Mouse (Mus musculus) brown adipose tissue, adult 24 weeks (tissue): ENCODE results near the gene Npb. TPM values are rescaled to one million over a fixed set of nuclear protein-coding genes. Genes with fewer than 3 reads are reported as not detected.

Experiments
- H3K27ac ChIP-seq: fragments of 200-500 bp; replicated peaks from 2 replicates; pipeline ENCODE4 v1.5.1; 2012; ENCODE audit warnings: low read depth, mild to moderate bottlenecking, low read length
- H3K4me1 ChIP-seq: fragments of 200-500 bp; 2 replicates; pipeline ENCODE4 v1.6.1; 2012; ENCODE audit warnings: low read length, mixed read lengths; ENCODE audit not compliant: control insufficient read depth, insufficient read depth, insufficient read length
- H3K4me3 ChIP-seq: fragments of 200-500 bp; 2 replicates; pipeline ENCODE4 v1.5.1; 2012; ENCODE audit warnings: low read depth, mild to moderate bottlenecking, low read length, moderate library complexity; ENCODE audit not compliant: insufficient read depth
- polyA plus RNA-seq: library from polyadenylated mRNA; stranded (reverse); fragments of >200 nt; gene quantifications from 2 replicates; pipeline ENCODE4 v1.2.4, GENCODE M21; 2012; ENCODE audit not compliant: missing spikeins, insufficient read depth, insufficient read length

The Npb gene
- polyA plus RNA-seq, 1 experiment: not detected

DNA sequence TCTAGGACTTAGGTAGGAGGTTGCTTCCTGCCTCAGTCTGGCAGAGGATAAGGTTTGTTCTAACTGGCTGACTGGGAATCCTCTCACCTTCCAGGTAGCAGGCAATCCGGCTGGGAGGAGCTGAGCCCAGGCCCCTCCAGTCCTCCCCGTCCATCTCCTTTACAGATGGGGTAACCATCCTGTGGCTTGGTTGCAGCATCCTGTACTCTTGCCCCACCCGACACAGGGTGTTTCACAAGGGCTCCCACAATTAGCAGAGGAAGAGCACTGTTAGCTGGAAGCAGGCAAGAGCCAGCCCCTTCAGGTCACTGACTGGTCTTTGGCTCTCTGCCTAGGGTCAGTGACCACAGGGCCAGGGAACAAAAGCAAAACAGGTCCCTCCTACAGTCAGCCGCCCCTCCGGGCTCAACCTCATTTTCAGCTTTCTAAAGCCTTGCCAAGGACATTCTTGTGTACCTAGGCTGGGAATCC is 22.2 kb downstream of the Npb start:
- Histone ChIP-seq H3K4me1 (peaks cover 31% of the 10 kb centered on the region), H3K4me3 (peak overlapping the region; percentile 3), H3K27ac (peak overlapping the region; percentile 41)

DNA sequence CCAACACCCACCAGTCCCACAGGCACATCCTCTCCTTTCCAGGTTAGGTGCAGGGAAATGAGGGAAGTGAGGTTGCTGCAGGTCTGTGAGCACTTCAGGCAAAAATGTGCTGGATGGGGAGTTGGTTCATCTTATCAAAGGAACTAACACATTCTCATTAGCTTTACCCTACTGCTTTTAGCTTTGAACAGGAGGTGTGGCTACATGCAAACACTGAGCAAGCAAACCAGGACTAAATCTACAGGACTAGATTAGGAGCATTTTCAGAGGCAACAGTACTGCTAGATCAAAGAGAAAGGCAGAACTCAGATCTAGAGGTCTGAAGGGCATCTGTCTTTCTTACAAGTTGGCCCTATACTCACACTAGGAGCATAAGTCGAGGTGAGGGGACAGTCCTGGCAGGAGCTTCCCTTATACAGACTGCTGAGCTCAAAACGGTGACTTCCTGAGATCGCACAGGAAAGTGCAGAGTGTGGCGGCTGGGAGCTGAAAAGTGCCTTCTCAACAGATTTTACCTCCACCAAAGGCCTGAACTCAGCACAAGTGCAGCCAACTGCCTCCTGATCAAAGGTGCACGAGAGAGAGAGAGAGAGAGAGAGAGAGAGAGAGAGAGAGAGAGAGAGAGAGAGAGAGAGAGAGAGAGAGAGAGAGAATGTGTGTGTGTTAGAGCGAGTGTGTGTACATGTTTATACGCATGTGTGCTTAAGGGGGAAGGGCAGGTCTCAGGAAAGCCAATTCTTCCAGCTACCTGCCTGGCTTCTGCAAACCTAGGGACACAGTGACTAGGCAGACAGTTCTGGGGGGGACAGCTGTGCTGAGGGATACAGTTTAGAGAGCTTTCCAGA is 22.8 kb downstream of the Npb start:
- peak overlapping the region; percentile 10; the same call in 1 of the 2 replicates for H3K27ac ChIP-seq
- H3K4me1 ChIP-seq: peaks cover 31% of the 10 kb centered on the region
- H3K4me3 ChIP-seq: no peak overlapping the region

DNA sequence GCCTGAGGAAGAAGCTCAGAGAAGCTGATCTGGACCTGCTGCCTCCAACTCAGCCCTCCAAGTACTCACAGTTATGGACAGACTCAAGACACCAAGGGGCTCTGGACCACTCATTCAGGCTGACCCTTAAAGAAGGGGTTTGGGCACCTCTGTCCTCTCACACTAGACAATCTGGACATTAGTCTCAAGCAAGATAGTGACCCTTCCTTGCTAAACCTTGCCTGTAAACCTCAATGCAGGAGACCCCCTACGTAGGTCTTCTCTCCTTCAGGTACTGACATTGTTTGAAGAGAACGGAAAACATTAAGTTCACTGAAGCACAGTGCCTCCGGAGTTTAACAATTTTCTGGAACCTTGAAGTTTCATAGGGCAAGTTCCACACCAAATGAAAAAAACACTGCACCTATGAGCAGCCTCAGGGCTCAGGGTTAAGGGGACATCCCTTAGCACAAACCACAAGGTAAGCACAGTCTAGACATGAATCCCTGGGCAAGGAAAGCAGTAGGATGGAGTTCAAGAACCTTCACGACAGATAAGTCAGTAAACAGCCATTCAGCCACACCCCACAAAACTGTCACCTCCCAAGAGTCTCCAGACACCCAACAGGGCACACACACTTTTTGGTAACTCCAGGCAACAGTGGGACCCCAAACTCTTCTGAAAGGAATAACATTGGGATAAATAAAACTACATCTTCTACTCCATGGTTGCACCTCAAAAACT is 23.6 kb downstream of the Npb start:
- no peak overlapping the region; the same call in 1 of the 2 replicates for H3K27ac ChIP-seq
- peak overlapping the region; percentile 97 for H3K4me3 ChIP-seq
- H3K4me1 ChIP-seq: peaks cover 31% of the 10 kb centered on the region

DNA sequence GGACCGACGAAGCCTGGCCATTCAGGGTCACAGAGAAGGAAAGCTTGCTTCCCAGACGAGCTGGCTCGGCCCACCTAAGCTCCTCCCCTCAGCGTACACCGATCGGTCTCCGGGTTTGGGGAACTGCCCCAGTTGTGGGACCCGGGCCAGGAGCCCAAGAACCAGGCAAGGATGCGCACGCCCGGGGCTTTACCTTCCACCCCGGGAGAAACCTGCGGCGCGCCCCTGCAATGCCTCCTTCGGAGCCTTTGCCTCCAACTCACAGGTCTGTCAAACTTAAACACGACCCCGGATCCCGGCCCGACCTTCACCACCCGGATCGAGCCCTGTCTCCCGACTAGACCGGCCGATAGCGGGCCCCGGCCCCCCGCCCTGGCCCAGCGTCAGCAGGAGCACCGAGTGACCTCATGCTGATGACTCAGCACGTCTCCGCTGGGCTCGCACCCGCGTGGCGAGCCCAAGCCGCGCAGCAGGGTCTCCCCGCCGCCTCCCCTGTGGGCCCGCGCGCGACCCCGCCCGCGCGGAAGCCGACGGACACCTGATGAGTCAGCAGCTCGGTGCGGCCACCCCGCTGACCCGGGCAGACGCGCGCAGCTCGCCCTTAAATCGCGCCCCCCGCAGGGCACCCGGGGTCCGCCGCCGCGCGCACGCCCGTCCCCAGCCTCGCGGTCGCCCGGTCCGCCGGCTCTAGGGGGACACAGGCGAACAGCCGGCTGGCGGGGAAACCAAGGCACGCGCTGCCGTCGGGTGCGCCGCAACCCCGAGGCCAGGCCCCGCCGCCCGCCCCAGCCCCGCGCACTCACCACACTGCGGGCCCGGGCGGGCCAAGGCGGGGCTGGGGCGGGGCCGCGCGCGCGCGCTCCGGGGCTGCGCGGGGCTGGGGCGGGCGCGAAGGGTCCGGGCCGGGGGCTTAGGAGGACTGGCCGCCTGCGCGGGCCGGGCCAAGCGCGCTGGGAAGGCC is 24.6 kb downstream of the Npb start:
- Histone ChIP-seq H3K27ac (peak overlapping the region; percentile 76), H3K4me3 (peak overlapping the region; percentile 97), H3K4me1 (peaks cover 31% of the 10 kb centered on the region)

DNA sequence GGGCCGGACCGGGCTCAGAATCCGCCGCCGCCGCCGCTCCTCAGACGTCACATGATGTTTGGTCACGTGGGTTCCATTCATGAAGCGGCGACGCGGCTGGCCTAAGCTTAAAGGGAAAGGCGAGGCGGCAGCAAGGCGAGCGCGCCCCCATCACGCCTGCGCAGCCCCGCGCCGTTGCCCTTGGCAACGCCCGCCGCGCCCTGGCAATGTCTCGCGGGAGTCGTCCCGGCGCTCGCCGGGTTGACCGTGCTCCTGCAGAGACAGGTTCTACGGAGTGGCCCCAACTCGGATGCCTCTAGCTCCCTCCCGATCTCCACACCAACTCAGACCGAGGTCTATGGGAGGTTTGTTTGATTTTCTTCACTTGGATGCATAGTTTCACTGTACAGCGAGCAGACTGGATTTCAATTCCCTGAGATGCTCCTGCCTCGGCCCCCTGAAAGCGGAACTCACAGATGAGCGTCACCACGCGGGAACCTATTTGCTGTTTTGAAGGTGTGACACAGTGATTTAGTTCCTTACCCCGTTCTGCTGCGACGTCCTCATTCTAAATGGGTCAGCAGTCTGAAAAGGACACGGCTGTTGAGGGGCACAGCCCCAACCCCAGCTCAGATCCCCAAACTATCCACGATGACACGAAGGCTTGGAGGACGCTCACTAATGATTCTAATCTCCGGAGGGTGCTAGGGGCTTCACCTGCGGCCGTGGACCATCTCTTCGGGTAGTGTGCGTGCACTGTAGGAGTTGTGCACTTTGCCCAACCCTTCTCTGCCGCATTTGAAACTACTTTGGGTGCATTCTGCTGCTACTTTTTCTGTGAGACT is 25.5 kb downstream of the Npb start, which contains the start of gene Mafg:
TSS of gene Mafg (minus strand) at position 81 of the 824 bp plus-strand sequence.
- Histone ChIP-seq H3K4me3 (peak within 1 kb of the TSS; percentile 97), H3K27ac (peak within 1 kb of the TSS; percentile 76), H3K4me1 (peaks cover 31% of the 10 kb centered on the region)

DNA sequence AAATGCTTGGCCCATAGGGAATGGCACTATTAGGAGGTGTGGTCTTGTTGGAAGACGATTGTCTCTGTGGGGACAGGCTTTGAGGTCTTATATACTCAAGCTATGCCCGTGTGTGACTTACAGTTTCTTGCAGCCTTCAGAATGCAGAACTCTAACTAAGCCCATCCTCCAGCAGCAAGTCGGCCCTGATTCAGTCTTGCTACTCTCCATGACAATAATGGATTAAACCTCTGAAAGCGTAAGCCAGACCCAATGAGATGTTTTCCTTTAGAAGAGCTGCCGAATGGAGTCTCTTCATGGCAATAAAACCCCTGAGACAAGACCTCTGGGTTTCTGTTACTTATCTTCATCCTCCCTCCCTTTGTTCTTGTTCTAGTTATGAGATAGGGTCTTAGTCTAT is 26.5 kb downstream of the Npb start:
- peaks cover 23% of the 10 kb centered on the region for H3K4me1 ChIP-seq
- H3K27ac ChIP-seq: no peak overlapping the region
- no peak overlapping the region for H3K4me3 ChIP-seq

DNA sequence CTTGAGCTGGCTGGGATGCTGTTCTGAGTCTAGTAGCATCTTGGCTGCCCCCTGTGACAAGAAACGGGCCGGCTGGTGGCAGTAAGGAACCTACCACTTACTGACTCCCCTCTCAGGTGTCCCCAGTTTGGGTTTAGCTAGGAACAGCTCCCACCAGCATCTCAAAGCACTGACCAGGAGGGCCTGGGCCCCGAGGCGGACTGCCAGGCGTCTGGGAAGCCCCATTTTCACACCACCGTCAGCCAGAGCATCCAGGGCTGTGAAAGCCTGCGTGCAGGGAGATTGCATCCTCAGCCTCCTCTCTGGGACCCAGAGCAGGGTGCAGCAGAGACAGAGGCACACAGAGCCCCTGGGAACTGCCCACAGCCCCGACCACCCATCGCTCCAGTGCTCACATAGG is 33.0 kb downstream of the Npb start:
- Histone ChIP-seq H3K4me3 (no peak overlapping the region), H3K27ac (no peak overlapping the region), H3K4me1 (no peaks in the 10 kb centered on the region)

DNA sequence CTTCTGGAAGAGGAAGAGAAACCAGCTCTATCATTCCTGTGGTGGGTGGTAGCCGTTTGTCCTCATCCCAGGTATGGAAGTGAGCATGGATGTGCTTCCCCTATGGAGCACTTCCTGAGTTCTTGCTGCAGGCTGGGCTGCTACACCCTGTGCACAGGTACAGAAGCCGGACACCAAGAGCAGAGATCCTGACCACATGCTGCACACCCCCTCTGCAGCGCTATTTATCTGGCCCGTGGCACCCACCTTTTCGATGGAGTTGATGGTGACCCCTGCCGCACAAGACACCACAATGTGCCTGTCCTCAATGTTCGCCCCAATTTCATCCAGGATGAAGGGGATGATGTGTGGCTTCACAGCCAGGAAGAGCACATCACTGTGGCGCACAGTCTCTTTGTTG is 33.6 kb downstream of the Npb start:
- Histone ChIP-seq H3K27ac (no peak overlapping the region), H3K4me3 (no peak overlapping the region)

DNA sequence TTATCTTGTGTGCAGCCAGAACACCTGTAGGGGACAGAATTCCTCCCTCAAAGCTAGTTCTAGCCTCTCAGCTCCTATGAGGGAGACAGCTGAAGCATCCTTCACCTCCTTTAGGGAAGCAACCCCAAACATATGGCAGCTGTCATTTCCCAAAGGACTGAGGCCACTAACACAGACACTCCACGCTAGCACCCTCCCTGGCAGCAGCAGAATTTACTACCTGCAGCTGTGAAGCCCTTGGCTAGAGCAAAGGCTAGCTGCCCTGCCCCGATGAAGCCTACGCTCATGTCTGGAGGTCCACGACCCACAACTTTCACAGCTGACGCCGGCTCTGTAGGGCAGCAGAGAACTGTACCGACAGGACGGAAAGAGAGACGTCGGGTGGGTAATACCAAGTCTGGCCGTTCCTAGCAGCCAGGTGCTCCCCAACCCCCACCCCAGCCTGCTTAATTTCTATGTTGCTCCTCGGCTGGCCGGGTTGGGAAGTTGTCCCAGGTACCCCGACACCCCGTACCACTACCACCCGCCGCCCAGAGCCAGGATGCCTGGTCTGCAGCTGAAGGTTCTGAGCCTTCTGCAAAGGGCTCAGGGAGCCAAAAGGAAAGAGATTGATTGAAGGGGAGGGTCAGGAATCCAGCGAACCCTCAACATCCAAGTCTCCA is 34.8 kb downstream of the Npb start:
- Histone ChIP-seq H3K27ac (no peak overlapping the region), H3K4me1 (peaks cover 2% of the 10 kb centered on the region), H3K4me3 (peak overlapping the region; percentile 66)

More for the DNA sequence above, 33.6 kb downstream of the Npb start:
- no peaks in the 10 kb centered on the region for H3K4me1 ChIP-seq

DNA sequence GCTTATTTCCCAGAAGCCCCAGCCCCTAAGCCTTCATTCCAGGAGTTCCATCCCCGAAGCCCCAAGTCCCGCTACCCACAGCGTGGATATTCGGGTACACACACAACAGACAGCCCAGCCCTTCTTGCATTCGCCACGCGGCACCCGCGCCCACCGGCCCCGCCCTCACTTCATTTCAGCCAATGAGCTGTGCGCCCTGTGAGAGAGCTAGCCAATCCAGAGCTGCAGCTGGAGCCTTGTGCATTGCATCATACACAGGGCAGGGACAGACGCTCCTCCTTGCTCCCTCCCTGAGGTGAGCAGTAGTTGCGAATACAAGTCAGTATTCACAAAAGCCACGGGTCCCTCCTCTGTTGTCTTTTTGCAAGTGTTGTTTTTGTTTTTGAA is 35.3 kb downstream of the Npb start, which contains the start of gene Pycr1:
TSS of gene Pycr1 (minus strand) at position 169 of the 387 bp plus-strand sequence.
- no peak within 1 kb of the TSS for H3K27ac ChIP-seq
- peaks cover 4% of the 10 kb centered on the region for H3K4me1 ChIP-seq
- H3K4me3 ChIP-seq: peak within 1 kb of the TSS; percentile 66

DNA sequence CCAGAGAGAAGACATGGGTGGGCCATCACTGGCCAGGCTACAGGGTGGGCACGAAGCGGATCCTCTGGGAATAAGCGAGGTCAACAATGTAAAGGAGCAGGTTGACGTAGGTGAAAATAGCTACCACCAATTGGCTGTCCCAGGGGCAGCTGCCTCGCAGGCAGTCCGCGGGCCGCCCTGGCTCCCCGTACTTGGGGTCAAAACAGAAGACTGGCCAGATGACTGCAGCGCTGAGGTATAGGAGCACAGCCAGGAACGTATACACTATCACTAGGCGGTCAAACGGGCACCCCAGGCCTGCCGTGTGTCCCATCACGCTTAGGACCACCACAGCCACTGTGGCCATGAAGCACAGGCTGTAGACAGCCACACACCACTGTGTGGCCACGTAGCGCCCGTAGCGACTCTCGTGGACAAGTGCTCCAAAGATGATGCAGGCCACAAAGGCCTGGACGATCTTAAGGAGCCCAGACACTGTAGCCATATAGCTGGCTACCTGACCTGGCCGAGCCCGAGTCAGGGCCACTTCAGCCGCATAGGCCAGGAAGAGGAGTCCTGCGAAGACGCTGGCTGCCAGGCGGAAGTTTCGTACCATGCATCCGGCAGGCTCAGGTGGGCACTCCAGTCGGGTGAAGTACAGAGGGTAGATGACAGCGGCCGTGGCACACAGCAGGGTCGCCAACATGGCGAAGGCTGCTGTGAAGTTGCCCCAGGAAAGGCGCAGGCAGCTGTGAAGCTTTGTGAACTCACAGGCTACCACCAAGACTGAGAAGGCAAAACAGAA is 39.0 kb downstream of the Npb start:
- H3K4me3 ChIP-seq: peak overlapping the region; percentile 35; the same call in 1 of the 2 replicates
- peaks cover 4% of the 10 kb centered on the region for H3K4me1 ChIP-seq
- H3K27ac ChIP-seq: no peak overlapping the region

DNA sequence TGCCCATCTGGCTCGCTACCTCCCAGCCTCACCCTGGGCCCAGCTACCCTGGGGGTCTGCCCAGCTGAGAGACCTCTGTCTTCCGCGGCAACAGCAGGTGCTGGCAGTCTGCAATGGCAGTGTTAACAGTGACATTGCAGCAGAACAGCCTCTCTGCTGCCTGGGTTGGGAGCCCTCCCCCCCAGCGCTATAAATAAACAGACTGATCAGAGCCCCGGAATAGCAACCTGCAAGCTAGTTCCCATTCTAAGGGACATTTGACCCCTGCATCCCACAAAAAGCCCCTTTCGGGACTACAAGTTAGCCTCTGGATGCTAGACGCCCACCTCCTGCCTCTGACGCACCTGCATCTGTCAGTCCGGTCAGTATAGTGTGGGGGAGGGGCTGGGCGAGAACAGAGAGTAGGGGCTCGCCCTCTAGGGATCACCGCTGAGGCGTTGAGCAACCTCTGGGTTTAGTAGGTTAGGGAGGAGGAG is 39.8 kb downstream of the Npb start, which contains the start of gene Myadml2:
TSS of gene Myadml2 (minus strand) at position 158 of the 476 bp plus-strand sequence.
- H3K27ac ChIP-seq: no peak within 1 kb of the TSS
- peak within 1 kb of the TSS; percentile 35 for H3K4me3 ChIP-seq
- peaks cover 4% of the 10 kb centered on the region for H3K4me1 ChIP-seq

DNA sequence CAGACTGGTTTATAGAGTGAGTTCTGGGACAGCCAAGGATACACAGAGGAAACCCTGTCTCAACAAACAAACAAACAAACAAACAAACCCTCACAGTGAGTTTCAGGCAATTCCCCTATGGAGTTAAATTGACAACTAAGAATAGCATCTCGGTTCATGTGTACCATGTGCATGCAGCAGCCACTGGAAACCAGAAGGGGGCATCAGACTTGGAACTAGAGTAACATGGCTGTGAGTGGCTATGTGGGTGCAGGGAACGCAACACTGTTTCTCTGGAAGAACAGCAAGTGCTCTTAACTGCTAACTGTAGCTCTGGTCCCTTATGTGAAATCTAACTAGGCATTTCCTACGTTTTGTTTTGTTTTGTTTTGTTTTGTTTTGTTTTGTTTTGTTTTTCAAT is 43.6 kb downstream of the Npb start:
- H3K4me1 ChIP-seq: peaks cover 4% of the 10 kb centered on the region
- no peak overlapping the region for H3K4me3 ChIP-seq
- H3K27ac ChIP-seq: no peak overlapping the region
